Mouse (Mus musculus): ENCODE measurements around the gene Hsd17b10. TPM values are rescaled to one million over a fixed set of nuclear protein-coding genes. Genes with fewer than 3 reads are reported as not detected.

The Hsd17b10 gene
- total and polyA plus RNA-seq, 3 experiments: 26.0 to 67.0 (median 64.0) TPM

GRCm38 (mm10) chrX:152016151-152017145 is 14.8 kb downstream of the Hsd17b10 start, which contains the start of the genes Ribc1 and Smc1a:
Ribc1 (minus strand) TSS chrX:152016295.
Smc1a (plus strand) TSS chrX:152016428.
- ATAC-seq (ENCODE audit: extremely low read depth, insufficient number of reproducible peaks, low FRiP score, poor library complexity, severe bottlenecking): peak; percentile 90
- peak within 1 kb of the TSS; percentile 74 for H3K4me3 ChIP-seq (ENCODE audit: low read depth, low read length)
- peak; percentile 68 for DNase-seq (ENCODE audit: low spot score)
- H3K9me3 ChIP-seq (replicated peaks): no peaks in the 10 kb centered on the region
- TF ChIP-seq GATA1 (IDR thresholded peaks at IDR 0.05; ENCODE audit: borderline replicate concordance, low read length) (no peak), CTCF (IDR thresholded peaks at IDR 0.05; ENCODE audit: low read depth, low read length) (no peak), GATA2 (IDR thresholded peaks at IDR 0.05; ENCODE audit: borderline replicate concordance, low read depth, low read length) (no peak), TAL1 (conservative IDR thresholded peaks at IDR 0.05; ENCODE audit: low read depth, low read length) (no peak), POLR2AphosphoS5 (IDR thresholded peaks at IDR 0.05; ENCODE audit: insufficient replicate concordance, low read depth, low read length) (no peak)
- H3K27me3 ChIP-seq (ENCODE audit: insufficient read depth, low read length): no peaks in the 10 kb centered on the region
- peaks cover 12% of the 10 kb centered on the region for H3K36me3 ChIP-seq (replicated peaks)
- H3K4me1 ChIP-seq (ENCODE audit: insufficient read depth, low read depth, low read length): peaks cover 16% of the 10 kb centered on the region

DNA sequence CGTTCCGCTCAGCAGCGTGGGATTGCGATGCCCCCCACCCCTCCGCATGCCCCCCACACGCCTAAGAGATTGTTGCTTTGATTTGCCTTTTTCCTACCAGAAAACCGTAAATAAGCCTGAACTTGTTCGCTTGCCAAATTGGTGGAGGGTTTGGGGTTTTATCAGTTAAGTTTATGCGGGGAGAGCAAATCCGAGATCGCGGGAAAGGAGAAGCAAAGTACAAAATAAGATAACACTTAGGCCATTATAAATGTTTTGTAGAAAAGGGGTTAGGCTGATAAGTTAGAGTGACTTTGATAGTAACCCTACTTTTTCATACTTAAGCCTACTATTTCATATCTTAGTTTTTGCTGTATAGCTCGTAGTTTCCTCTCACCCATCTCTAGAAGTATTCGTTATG is 15.5 kb downstream of the Hsd17b10 start:
- DNase-seq (ENCODE audit: low spot score) (no peak), ATAC-seq (ENCODE audit: extremely low read depth, insufficient number of reproducible peaks, low FRiP score, poor library complexity, severe bottlenecking) (no peak)
- peak overlapping the region; percentile 74 for H3K4me3 ChIP-seq (ENCODE audit: low read depth, low read length)
- peaks cover 12% of the 10 kb centered on the region for H3K36me3 ChIP-seq (replicated peaks)
- peaks cover 13% of the 10 kb centered on the region for H3K4me1 ChIP-seq (ENCODE audit: insufficient read depth, low read depth, low read length)
- TF ChIP-seq GATA1 (IDR thresholded peaks at IDR 0.05; ENCODE audit: borderline replicate concordance, low read length): no peak
- no peak for TF ChIP-seq CTCF (IDR thresholded peaks at IDR 0.05; ENCODE audit: low read depth, low read length)
- TF ChIP-seq GATA2 (IDR thresholded peaks at IDR 0.05; ENCODE audit: borderline replicate concordance, low read depth, low read length): no peak
- TF ChIP-seq TAL1 (conservative IDR thresholded peaks at IDR 0.05; ENCODE audit: low read depth, low read length): no peak
- TF ChIP-seq POLR2AphosphoS5 (IDR thresholded peaks at IDR 0.05; ENCODE audit: insufficient replicate concordance, low read depth, low read length): no peak
- no peaks in the 10 kb centered on the region for H3K9me3 ChIP-seq (replicated peaks)
- no peaks in the 10 kb centered on the region for H3K27me3 ChIP-seq (ENCODE audit: insufficient read depth, low read length)

DNA sequence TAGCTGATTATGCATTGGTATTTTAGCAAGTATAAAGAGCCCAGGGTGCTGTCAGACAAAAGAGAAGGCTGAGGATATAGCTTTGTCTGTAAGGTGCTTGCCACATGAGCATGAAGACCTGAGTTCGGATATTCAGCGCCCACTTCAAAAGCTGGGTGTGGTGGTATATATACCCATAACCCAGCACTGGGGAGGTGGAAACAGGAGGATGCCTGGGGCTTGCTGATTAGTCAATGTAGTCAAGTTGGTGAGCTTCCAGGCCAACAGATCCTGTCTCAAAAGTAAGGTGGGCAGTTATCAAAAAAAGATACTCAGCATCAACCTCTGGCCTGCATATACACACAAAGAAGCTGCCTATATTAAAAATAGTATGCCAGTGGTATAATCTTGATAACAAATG is 17.6 kb downstream of the Hsd17b10 start:
- DNase-seq (ENCODE audit: low spot score) (no peak), ATAC-seq (ENCODE audit: extremely low read depth, insufficient number of reproducible peaks, low FRiP score, poor library complexity, severe bottlenecking) (no peak)
- Histone ChIP-seq H3K27me3 (ENCODE audit: insufficient read depth, low read length) (no peaks in the 10 kb centered on the region), H3K9me3 (replicated peaks) (no peaks in the 10 kb centered on the region), H3K4me3 (ENCODE audit: low read depth, low read length) (no peak overlapping the region), H3K36me3 (replicated peaks) (peaks cover 21% of the 10 kb centered on the region), H3K4me1 (ENCODE audit: insufficient read depth, low read depth, low read length) (peaks cover 11% of the 10 kb centered on the region)
- TF ChIP-seq GATA2 (IDR thresholded peaks at IDR 0.05; ENCODE audit: borderline replicate concordance, low read depth, low read length): no peak
- no peak for TF ChIP-seq TAL1 (conservative IDR thresholded peaks at IDR 0.05; ENCODE audit: low read depth, low read length)
- TF ChIP-seq GATA1 (IDR thresholded peaks at IDR 0.05; ENCODE audit: borderline replicate concordance, low read length): no peak
- TF ChIP-seq POLR2AphosphoS5 (IDR thresholded peaks at IDR 0.05; ENCODE audit: insufficient replicate concordance, low read depth, low read length): no peak
- TF ChIP-seq CTCF (IDR thresholded peaks at IDR 0.05; ENCODE audit: low read depth, low read length): no peak

DNA sequence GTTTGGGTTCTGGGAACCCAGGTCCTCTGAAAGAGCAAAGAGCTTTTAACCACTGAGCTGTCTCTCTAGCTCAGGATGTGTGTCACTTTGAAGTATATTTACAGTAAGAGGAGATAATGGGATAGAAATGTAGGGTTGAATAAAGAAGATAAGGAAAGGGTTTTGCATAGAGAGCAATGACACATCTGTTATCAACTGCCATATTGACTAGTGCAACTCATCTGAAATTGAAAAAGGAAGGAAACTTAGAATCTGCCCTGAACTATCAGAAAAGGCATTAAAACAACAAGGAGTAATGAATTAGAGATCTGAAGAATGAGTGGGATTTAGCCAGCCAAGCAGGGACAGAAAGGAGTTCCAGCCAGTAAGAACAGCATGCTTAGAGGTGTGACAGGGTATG is 38.2 kb downstream of the Hsd17b10 start:
- H3K4me3 ChIP-seq (ENCODE audit: low read depth, low read length): no peak overlapping the region
- no peaks in the 10 kb centered on the region for H3K9me3 ChIP-seq (replicated peaks)
- H3K36me3 ChIP-seq (replicated peaks): peaks cover 62% of the 10 kb centered on the region
- H3K27me3 ChIP-seq (ENCODE audit: insufficient read depth, low read length): no peaks in the 10 kb centered on the region
- ATAC-seq (ENCODE audit: extremely low read depth, insufficient number of reproducible peaks, low FRiP score, poor library complexity, severe bottlenecking) (no peak), DNase-seq (ENCODE audit: low spot score) (no peak)
- peaks cover 3% of the 10 kb centered on the region; the same call in 1 of the 2 replicates for H3K4me1 ChIP-seq (ENCODE audit: insufficient read depth, low read depth, low read length)
- TF ChIP-seq POLR2AphosphoS5 (IDR thresholded peaks at IDR 0.05; ENCODE audit: insufficient replicate concordance, low read depth, low read length) (no peak), CTCF (IDR thresholded peaks at IDR 0.05; ENCODE audit: low read depth, low read length) (no peak), GATA2 (IDR thresholded peaks at IDR 0.05; ENCODE audit: borderline replicate concordance, low read depth, low read length) (no peak), GATA1 (IDR thresholded peaks at IDR 0.05; ENCODE audit: borderline replicate concordance, low read length) (no peak), TAL1 (conservative IDR thresholded peaks at IDR 0.05; ENCODE audit: low read depth, low read length) (no peak)

- DNase-seq (ENCODE audit: low spot score): no peak
- ATAC-seq (ENCODE audit: extremely low read depth, insufficient number of reproducible peaks, low FRiP score, poor library complexity, severe bottlenecking): no peak
- Histone ChIP-seq H3K27me3 (ENCODE audit: insufficient read depth, low read length) (no peaks in the 10 kb centered on the region), H3K9me3 (replicated peaks) (no peaks in the 10 kb centered on the region), H3K4me3 (ENCODE audit: low read depth, low read length) (no peak overlapping the region), H3K36me3 (replicated peaks) (peaks cover 56% of the 10 kb centered on the region), H3K4me1 (ENCODE audit: insufficient read depth, low read depth, low read length) (no peaks in the 10 kb centered on the region)
- TF ChIP-seq CTCF (IDR thresholded peaks at IDR 0.05; ENCODE audit: low read depth, low read length) (no peak), GATA2 (IDR thresholded peaks at IDR 0.05; ENCODE audit: borderline replicate concordance, low read depth, low read length) (no peak), GATA1 (IDR thresholded peaks at IDR 0.05; ENCODE audit: borderline replicate concordance, low read length) (no peak), TAL1 (conservative IDR thresholded peaks at IDR 0.05; ENCODE audit: low read depth, low read length) (no peak), POLR2AphosphoS5 (IDR thresholded peaks at IDR 0.05; ENCODE audit: insufficient replicate concordance, low read depth, low read length) (no peak)
Measured at GRCm38 (mm10) chrX:152047230-152047629, 45.6 kb downstream of the Hsd17b10 start.

- Histone ChIP-seq H3K36me3 (replicated peaks) (peaks cover 47% of the 10 kb centered on the region), H3K27me3 (ENCODE audit: insufficient read depth, low read length) (no peaks in the 10 kb centered on the region)
- ATAC-seq (ENCODE audit: extremely low read depth, insufficient number of reproducible peaks, low FRiP score, poor library complexity, severe bottlenecking): no peak
Measured at GRCm38 (mm10) chrX:152052546-152052945, 50.9 kb downstream of the Hsd17b10 start.

More at GRCm38 (mm10) chrX:152052546-152052945, 50.9 kb downstream of the Hsd17b10 start:
- H3K4me1 ChIP-seq (ENCODE audit: insufficient read depth, low read depth, low read length): no peaks in the 10 kb centered on the region
- H3K9me3 ChIP-seq (replicated peaks): no peaks in the 10 kb centered on the region
- no peak for TF ChIP-seq POLR2AphosphoS5 (IDR thresholded peaks at IDR 0.05; ENCODE audit: insufficient replicate concordance, low read depth, low read length)
- TF ChIP-seq GATA1 (IDR thresholded peaks at IDR 0.05; ENCODE audit: borderline replicate concordance, low read length): no peak
- TF ChIP-seq TAL1 (conservative IDR thresholded peaks at IDR 0.05; ENCODE audit: low read depth, low read length): no peak
- TF ChIP-seq GATA2 (IDR thresholded peaks at IDR 0.05; ENCODE audit: borderline replicate concordance, low read depth, low read length): no peak
- TF ChIP-seq CTCF (IDR thresholded peaks at IDR 0.05; ENCODE audit: low read depth, low read length): no peak
- H3K4me3 ChIP-seq (ENCODE audit: low read depth, low read length): no peak overlapping the region
- no peak for DNase-seq (ENCODE audit: low spot score)

Other genes with a start within 250 kb of the Hsd17b10 start
- 382 and 423 TPM in 2 replicates for gene Huwe1, start 201.0 kb upstream of the Hsd17b10 start, total RNA-seq (2014; fragmentation: Nextera tagmentation)
- 92.4 and 115 TPM in 2 replicates for gene Huwe1, start 201.0 kb upstream of the Hsd17b10 start, total RNA-seq (2017)
- 24.4 and 29.6 TPM in 2 replicates for gene Huwe1, start 201.0 kb upstream of the Hsd17b10 start, polyA plus RNA-seq (2012)
- 8.6 and 10.7 TPM in 2 replicates for gene Ribc1, start 14.4 kb downstream of the Hsd17b10 start, total RNA-seq (2014; fragmentation: Nextera tagmentation)
- gene Ribc1, start 14.4 kb downstream of the Hsd17b10 start, total RNA-seq (2017): 3.7 and 4.0 TPM in 2 replicates
- 1.8 and 2.1 TPM in 2 replicates for gene Ribc1, start 14.4 kb downstream of the Hsd17b10 start, polyA plus RNA-seq (2012)
- gene Smc1a, start 14.6 kb downstream of the Hsd17b10 start, total RNA-seq (2014; fragmentation: Nextera tagmentation): 150 and 164 TPM in 2 replicates
- 138 and 179 TPM in 2 replicates for gene Smc1a, start 14.6 kb downstream of the Hsd17b10 start, total RNA-seq (2017)
- 14.0 and 17.2 TPM in 2 replicates for gene Smc1a, start 14.6 kb downstream of the Hsd17b10 start, polyA plus RNA-seq (2012)
- gene Iqsec2, start 142.4 kb downstream of the Hsd17b10 start, total RNA-seq (2014; fragmentation: Nextera tagmentation): 0.24 and 0.38 TPM in 2 replicates
- gene Iqsec2, start 142.4 kb downstream of the Hsd17b10 start, total RNA-seq (2017): under 0.01 and 0.05 TPM in 2 replicates
- gene Iqsec2, start 142.4 kb downstream of the Hsd17b10 start, polyA plus RNA-seq (2012): 0.03 and 0.06 TPM in 2 replicates
- gene Kdm5c, start 231.2 kb downstream of the Hsd17b10 start, total RNA-seq (2014; fragmentation: Nextera tagmentation): 99.4 and 130 TPM in 2 replicates
- gene Kdm5c, start 231.2 kb downstream of the Hsd17b10 start, total RNA-seq (2017): 48.0 and 48.2 TPM in 2 replicates
- gene Kdm5c, start 231.2 kb downstream of the Hsd17b10 start, polyA plus RNA-seq (2012): 67.7 and 71.5 TPM in 2 replicates

Data from G1E (cell line).